Mouse (Mus musculus) C3H10T1/2 (cell line): Measurements from ENCODE around the gene Stk32c. TPM values are rescaled to one million over a fixed set of nuclear protein-coding genes. Genes with fewer than 3 reads are reported as not detected.

ENCODE experiments used
- polyA plus RNA-seq, 2 experiments: library from polyadenylated mRNA; unstranded; fragments of >200 nt; fragmentation: generic; extraction: Trizol; gene quantifications; one replicate each; pipeline ENCODE4 v1.2.1; 2012; ENCODE audit warnings: missing spikeins in 2 of 2

The Stk32c gene
- under 1 TPM; 0.13 to 0.17 TPM for polyA plus RNA-seq

DNA sequence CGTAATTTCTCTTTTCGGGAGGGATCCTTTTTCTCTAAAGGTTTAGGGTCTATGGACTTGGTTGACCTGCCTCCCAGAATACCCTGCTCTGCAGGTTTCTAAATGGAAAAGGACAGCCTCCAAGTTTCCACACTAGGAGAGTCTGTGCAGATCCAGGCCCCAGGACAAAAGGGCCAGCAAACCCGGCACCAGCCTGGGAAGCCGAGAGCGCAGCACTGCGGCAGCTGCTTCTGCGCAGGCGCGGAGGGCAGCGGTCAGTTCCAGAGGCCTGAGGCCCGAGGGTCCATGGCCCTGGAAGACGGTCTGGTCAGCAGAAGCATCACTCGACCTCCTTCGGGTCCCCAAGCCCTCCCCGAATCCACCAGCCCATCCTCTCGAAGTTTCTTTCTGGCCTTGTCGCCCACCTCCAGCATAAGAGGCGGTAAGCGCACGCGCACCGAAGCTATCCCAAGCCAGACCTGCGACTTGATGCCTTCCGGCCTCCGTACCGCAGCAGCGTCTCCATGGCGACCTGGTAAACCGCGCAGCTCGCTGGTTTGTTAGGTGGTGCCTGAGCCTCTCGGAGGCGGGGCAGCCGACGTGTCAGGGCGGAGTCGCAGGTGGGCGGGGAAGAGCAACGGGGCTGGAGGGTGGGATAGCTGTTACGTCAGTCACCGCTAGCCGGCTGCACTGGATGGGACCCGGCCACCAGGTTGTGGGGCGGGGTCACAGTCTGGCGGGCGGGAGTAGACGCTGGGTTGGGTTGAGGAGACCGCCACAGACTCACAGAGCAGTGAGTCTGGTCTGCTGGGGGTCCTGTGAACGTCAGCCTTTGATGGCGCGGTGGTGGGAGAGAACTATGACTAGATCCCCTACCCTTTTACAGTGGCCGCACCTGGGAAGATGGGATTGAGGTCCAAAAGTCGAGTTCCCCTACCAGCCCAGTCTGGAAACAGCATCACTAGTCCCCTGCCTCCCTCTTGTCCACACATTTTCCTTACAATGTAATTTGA lies at the start of gene Stk32c, which contains the start of gene Lrrc27:
Stk32c (minus strand) TSS at position 554 of the 992 bp plus-strand sequence.
Lrrc27 (plus strand) TSS at position 235 of the 992 bp plus-strand sequence.

DNA sequence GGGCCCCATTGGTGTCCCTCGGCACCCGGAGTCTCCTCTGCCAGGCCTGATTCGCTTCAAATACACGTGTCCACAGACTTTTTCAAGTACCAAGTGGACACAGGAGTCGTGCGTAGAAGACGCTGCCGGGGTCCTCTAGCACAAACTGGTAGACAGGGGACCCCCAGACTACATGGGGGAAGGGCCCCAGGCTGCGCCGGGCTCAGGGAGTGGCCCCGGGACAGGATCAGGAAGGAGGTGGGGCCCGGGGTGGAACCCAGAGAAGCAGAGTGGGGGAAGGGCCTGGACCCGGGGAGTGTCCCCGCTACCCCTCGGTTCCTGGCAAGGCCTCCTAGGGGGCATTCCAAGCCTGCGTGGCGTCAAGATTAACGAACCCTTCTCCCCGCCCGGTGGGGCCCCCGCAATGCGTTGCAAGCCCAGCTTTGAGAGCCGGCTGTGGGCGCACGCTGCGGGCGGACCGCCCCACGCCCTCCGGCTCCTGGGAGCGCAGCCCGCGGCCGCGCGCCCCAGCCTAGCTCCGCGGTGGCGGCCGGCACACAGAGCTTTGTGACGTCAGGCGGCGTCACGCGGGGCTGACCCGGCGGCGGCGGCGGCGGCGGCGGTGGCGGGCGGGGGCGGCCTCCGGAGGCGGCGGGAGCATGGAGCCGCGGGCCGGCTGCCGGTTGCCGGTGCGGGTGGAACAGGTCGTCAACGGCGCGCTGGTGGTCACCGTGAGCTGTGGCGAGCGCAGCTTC lies 34.9 kb upstream of the Stk32c start, which contains the start of gene Pwwp2b:
Pwwp2b (plus strand) TSS at position 602 of the 734 bp plus-strand sequence.

DNA sequence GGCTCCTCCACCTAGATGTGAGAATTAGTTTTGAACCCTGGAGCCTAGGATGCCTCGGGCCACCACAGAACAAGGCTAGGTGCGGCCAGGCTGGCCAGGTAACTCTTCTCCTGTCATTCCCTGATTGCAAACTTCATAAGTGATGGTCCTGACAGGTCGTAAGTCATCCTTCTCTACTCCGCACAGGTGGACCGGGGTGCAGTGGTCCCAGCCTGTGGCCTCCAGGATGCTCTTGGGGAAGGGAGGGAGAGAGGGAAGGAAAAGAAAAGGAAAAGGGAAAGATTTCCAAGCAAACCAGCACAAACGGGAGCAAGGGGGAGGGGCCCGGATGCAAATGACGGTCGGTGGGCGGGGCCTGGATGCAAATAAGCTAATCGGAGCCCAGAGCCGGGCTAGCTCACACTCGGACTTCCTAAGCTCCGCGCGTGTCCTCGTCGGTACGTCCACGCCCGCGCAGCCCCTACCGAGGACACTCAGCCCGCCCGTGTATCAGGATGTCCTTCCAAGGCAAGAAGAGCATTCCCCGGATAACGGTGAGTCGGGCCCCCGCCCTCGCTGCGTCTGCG lies 127.4 kb downstream of the Stk32c start, which contains the start of gene Dpysl4:
Dpysl4 (plus strand) TSS at position 373 of the 566 bp plus-strand sequence.

Other genes with a start within 250 kb of the Stk32c start
- not detected for gene Dpysl4, start 127.3 kb downstream of the Stk32c start, polyA plus RNA-seq
- gene Lrrc27, start 319 bp downstream of the Stk32c start, polyA plus RNA-seq: 1 to 10 TPM; 1.8 to 6.8 TPM
- gene Pwwp2b, start 35.2 kb upstream of the Stk32c start, polyA plus RNA-seq: 10 to 100 TPM; 10.5 to 17.2 TPM
- 10 to 100 TPM in 1 of 2 experiments, 1 to 10 TPM in 1; 8.1 to 12.5 TPM for gene Inpp5a, start 175.8 kb upstream of the Stk32c start, polyA plus RNA-seq